Mouse (Mus musculus) testis, adult 2 months (tissue): ENCODE data around the gene Limd2. TPM values are rescaled to one million over a fixed set of nuclear protein-coding genes. Genes with fewer than 3 reads are reported as not detected.
"Not testable (repeated sequence)": the region's sequence is repeated elsewhere in the genome, so short reads cannot be mapped to it uniquely, and the experiment has no call there.

Source experiments
- H3K27ac ChIP-seq: fragments of 200-500 bp; 2 replicates; pipeline ENCODE4 v1.5.1; 2012; ENCODE audit warnings: low read depth, low read length; ENCODE audit not compliant: control insufficient read depth, insufficient read depth
- H3K27me3 ChIP-seq: fragments of 200-500 bp; 2 replicates; pipeline ENCODE4 v1.6.1; 2012; ENCODE audit warnings: mild to moderate bottlenecking, low read length, moderate library complexity; ENCODE audit not compliant: control insufficient read depth, insufficient read depth
- H3K36me3 ChIP-seq: fragments of 200-500 bp; 2 replicates; pipeline ENCODE4 v1.6.1; 2012; ENCODE audit warnings: mild to moderate bottlenecking, low read length; ENCODE audit not compliant: control insufficient read depth, insufficient read depth
- H3K4me1 ChIP-seq: fragments of 200-500 bp; 2 replicates; pipeline ENCODE4 v1.6.1; 2012; ENCODE audit warnings: low read length; ENCODE audit not compliant: control insufficient read depth, insufficient read depth
- H3K4me3 ChIP-seq: fragments of 200-500 bp; 2 replicates; pipeline ENCODE4 v1.5.1; 2012; ENCODE audit warnings: low read depth, mild to moderate bottlenecking, low read length, moderate library complexity, mixed read lengths; ENCODE audit not compliant: control insufficient read depth
- CTCF ChIP-seq: fragments of 200-500 bp; IDR thresholded peaks from 2 replicates; pipeline ENCODE4 v1.5.1; 2012; ENCODE audit warnings: low read depth, mild to moderate bottlenecking, inconsistent platforms, low read length, moderate library complexity; ENCODE audit not compliant: control insufficient read depth, insufficient read depth, insufficient replicate concordance
- POLR2A ChIP-seq: fragments of 200-500 bp; IDR thresholded peaks from 2 replicates; pipeline ENCODE4 v1.6.1; 2012; ENCODE audit warnings: low read depth, mild to moderate bottlenecking, inconsistent platforms, low read length, moderate library complexity; ENCODE audit not compliant: control insufficient read depth
- polyA plus RNA-seq: library from polyadenylated mRNA; depleted of rRNA; stranded (reverse); fragments of >200 nt; gene quantifications from 2 replicates; pipeline ENCODE4 v1.2.3, GENCODE M21; 2012

The Limd2 gene
- polyA plus RNA-seq, 1 experiment: 1,077 TPM

- no peak overlapping the region for H3K27ac ChIP-seq
Measured at GRCm38 (mm10) chr11:106151219-106151618, 9.4 kb downstream of the Limd2 start.

GRCm38 (mm10) chr11:106134580-106135528 is 25.8 kb downstream of the Limd2 start:
- Histone ChIP-seq H3K4me3 (no peak overlapping the region), H3K27me3 (no peaks in the 10 kb centered on the region), H3K4me1 (no peaks in the 10 kb centered on the region), H3K27ac (0 out of 2 replicates have a peak overlapping the region, but pooled peaks have one; percentile 3), H3K36me3 (no peaks in the 10 kb centered on the region)
- TF ChIP-seq CTCF: no peak
- no peak for TF ChIP-seq POLR2A

More at GRCm38 (mm10) chr11:106151219-106151618, 9.4 kb downstream of the Limd2 start:
- no peak overlapping the region for H3K4me3 ChIP-seq
- no peaks in the 10 kb centered on the region for H3K4me1 ChIP-seq
- no peak for TF ChIP-seq POLR2A
- no peak for TF ChIP-seq CTCF
- no peaks in the 10 kb centered on the region for H3K27me3 ChIP-seq
- H3K36me3 ChIP-seq: peaks cover 4% of the 10 kb centered on the region

GRCm38 (mm10) chr11:106132516-106132915 is 28.1 kb downstream of the Limd2 start:
- TF ChIP-seq CTCF: no peak
- TF ChIP-seq POLR2A: no peak
- H3K27ac ChIP-seq: no peak overlapping the region
- no peaks in the 10 kb centered on the region for H3K27me3 ChIP-seq
- H3K36me3 ChIP-seq: no peaks in the 10 kb centered on the region
- no peaks in the 10 kb centered on the region for H3K4me1 ChIP-seq
- H3K4me3 ChIP-seq: no peak overlapping the region

- Histone ChIP-seq H3K4me3 (no peak overlapping the region), H3K27me3 (no peaks in the 10 kb centered on the region), H3K4me1 (no peaks in the 10 kb centered on the region), H3K27ac (no peak overlapping the region), H3K36me3 (no peaks in the 10 kb centered on the region)
- TF ChIP-seq POLR2A (no peak), CTCF (no peak)
Measured at GRCm38 (mm10) chr11:106129477-106129876, 31.2 kb downstream of the Limd2 start.

- H3K4me1 ChIP-seq, H3K36me3 ChIP-seq, H3K27ac ChIP-seq, H3K27me3 ChIP-seq, H3K4me3 ChIP-seq: not testable (repeated sequence)
Measured at GRCm38 (mm10) chr11:106126727-106127373, 33.8 kb downstream of the Limd2 start.

GRCm38 (mm10) chr11:106125827-106126226 is 34.8 kb downstream of the Limd2 start:
- Histone ChIP-seq H3K36me3 (no peaks in the 10 kb centered on the region; the same call in 1 of the 2 replicates), H3K4me1 (no peaks in the 10 kb centered on the region), H3K4me3 (no peak overlapping the region), H3K27ac (no peak overlapping the region), H3K27me3 (no peaks in the 10 kb centered on the region)
- TF ChIP-seq CTCF: no peak
- no peak for TF ChIP-seq POLR2A

GRCm38 (mm10) chr11:106124784-106125183 is 35.9 kb downstream of the Limd2 start:
- H3K27me3 ChIP-seq: no peaks in the 10 kb centered on the region
- H3K4me1 ChIP-seq: no peaks in the 10 kb centered on the region
- no peak for TF ChIP-seq CTCF
- no peak for TF ChIP-seq POLR2A
- H3K4me3 ChIP-seq: no peak overlapping the region
- H3K27ac ChIP-seq: no peak overlapping the region
- no peaks in the 10 kb centered on the region; the same call in 1 of the 2 replicates for H3K36me3 ChIP-seq
